Mouse (Mus musculus) spleen, postnatal 10 days (tissue): ENCODE data around the gene Gm21679.
"Not testable (repeated sequence)": the region's sequence is repeated elsewhere in the genome, so short reads cannot be mapped to it uniquely, and the experiment has no call there.

ENCODE experiments used
- DNase-seq, 2 experiments: peaks; one replicate each; pipeline ENCODE4 v3.0.0; 2021 to 2022; ENCODE audit warnings: low spot score in 2 of 2

Gene Gm21679

GRCm38 (mm10) chrY:29683270-29683669 is at the start of gene Gm21679:
Gene Gm21679, minus strand, starts transcription at chrY:29683370.
- DNase-seq, result not testable (repeated sequence)
